Mouse (Mus musculus) testis, adult 2 months (tissue): ENCODE data around the gene Chchd3.

ENCODE experiments used
- CTCF ChIP-seq: fragments of 200-500 bp; IDR thresholded peaks from 2 replicates; pipeline ENCODE4 v1.5.1; 2012; ENCODE audit warnings: low read depth, mild to moderate bottlenecking, inconsistent platforms, low read length, moderate library complexity; ENCODE audit not compliant: control insufficient read depth, insufficient read depth, insufficient replicate concordance
- POLR2A ChIP-seq: fragments of 200-500 bp; IDR thresholded peaks from 2 replicates; pipeline ENCODE4 v1.6.1; 2012; ENCODE audit warnings: low read depth, mild to moderate bottlenecking, inconsistent platforms, low read length, moderate library complexity; ENCODE audit not compliant: control insufficient read depth

GRCm38 (mm10) chr6:32747333-32747732 is 312.7 kb downstream of the Chchd3 start:
- TF ChIP-seq CTCF (no peak), POLR2A (no peak)
